Mouse (Mus musculus) brain, embryonic 14.5 days (tissue): ENCODE results near the gene Slc10a6.

Experiments used
- CTCF ChIP-seq: fragments of 200-500 bp; IDR thresholded peaks from 2 replicates; pipeline ENCODE4 v1.5.1; 2012; ENCODE audit warnings: inconsistent platforms, mild to moderate bottlenecking, moderate library complexity, borderline replicate concordance; ENCODE audit not compliant: insufficient read depth, insufficient read length; ENCODE audit errors: extremely low read depth
- POLR2A ChIP-seq: fragments of 200-500 bp; IDR thresholded peaks from 2 replicates; pipeline ENCODE4 v1.6.1; 2012; ENCODE audit warnings: mild to moderate bottlenecking, inconsistent platforms, borderline replicate concordance; ENCODE audit not compliant: poor library complexity, insufficient read depth, insufficient read length, severe bottlenecking; ENCODE audit errors: extremely low read depth

- TF ChIP-seq CTCF (no peak), POLR2A (no peak)
These were observed 32.6 kb downstream of the Slc10a6 start for GRCm38 (mm10) chr5:103596467-103597146.
